Mouse (Mus musculus) stomach, postnatal 0 days (tissue): ENCODE measurements around the gene Gm45837.

Source experiments
- CTCF ChIP-seq: IDR thresholded peaks from 2 replicates; pipeline ENCODE4 v1.5.1; 2016; ENCODE audit warnings: antibody characterized with exemption, low read depth, mild to moderate bottlenecking, moderate library complexity
- EP300 ChIP-seq: optimal IDR thresholded peaks from 2 replicates; pipeline ENCODE3; 2016; ENCODE audit warnings: antibody characterized with exemption

GRCm38 (mm10) chr7:101550686-101551485 lies 140.2 kb downstream of the Gm45837 start:
- no peak for TF ChIP-seq CTCF
- no peak for TF ChIP-seq EP300
